Mouse (Mus musculus) adrenal gland, adult 18-20 months (tissue): ENCODE data around the gene Slc35e4. TPM values are rescaled to one million over a fixed set of nuclear protein-coding genes. Genes with fewer than 3 reads are reported as not detected.
"Not testable (repeated sequence)": the region's sequence is repeated elsewhere in the genome, so short reads cannot be mapped to it uniquely, and the experiment has no call there.

Source experiments
- DNase-seq, 2 experiments: peaks; one replicate each; pipeline ENCODE4 v3.0.0; 2021 to 2022; ENCODE audit warnings: low spot score in 2 of 2
- total RNA-seq, 2 experiments: library from RNA; stranded (reverse); gene quantifications; 1 replicate in 1 of 2; 2 replicates in 1 of 2; pipeline ENCODE4 v1.2.3; 2021

Slc35e4 gene
- total RNA-seq, 2 experiments from 2014 or later: 4.2 to 8.5 TPM

DNA sequence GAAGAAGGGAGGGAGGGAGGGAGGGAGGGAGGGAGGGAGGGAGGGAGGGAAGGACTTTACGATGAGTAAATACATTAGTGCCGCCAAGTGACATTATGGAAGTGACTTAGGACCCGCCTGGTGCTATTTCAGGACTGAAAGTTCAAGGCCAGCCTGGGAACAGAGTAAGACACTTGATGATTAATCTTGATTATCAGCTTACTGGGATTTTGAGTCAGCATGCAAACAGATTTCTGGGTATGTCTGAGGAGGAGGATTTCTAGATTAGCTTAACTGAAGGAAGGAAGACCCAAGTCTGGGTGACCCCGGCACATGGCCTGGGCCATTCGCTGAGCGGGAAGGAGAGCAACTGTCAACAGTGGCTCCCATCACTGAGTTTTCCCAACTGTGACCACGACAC lies 6.0 kb upstream of the Slc35e4 start:
- DNase-seq: no peak

DNA sequence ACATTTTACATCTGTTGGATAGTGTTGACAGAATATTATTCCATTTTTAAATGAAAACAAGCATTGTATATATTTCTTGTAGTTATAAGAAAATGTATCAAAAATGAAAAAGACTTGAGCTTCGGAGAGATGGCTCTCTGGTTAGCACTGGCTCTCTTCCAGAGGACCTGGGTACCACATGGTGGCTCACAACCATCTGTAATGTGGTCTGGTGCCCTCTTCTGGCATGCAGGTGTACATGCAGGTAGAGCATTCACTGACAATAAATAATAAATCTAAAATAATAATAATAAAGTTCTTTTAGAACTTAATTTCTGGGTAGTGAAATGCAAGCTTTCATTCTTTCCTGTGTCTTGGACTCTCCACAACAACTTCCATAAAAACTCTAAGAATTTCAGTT lies 4.3 kb upstream of the Slc35e4 start:
- no peak for DNase-seq

DNA sequence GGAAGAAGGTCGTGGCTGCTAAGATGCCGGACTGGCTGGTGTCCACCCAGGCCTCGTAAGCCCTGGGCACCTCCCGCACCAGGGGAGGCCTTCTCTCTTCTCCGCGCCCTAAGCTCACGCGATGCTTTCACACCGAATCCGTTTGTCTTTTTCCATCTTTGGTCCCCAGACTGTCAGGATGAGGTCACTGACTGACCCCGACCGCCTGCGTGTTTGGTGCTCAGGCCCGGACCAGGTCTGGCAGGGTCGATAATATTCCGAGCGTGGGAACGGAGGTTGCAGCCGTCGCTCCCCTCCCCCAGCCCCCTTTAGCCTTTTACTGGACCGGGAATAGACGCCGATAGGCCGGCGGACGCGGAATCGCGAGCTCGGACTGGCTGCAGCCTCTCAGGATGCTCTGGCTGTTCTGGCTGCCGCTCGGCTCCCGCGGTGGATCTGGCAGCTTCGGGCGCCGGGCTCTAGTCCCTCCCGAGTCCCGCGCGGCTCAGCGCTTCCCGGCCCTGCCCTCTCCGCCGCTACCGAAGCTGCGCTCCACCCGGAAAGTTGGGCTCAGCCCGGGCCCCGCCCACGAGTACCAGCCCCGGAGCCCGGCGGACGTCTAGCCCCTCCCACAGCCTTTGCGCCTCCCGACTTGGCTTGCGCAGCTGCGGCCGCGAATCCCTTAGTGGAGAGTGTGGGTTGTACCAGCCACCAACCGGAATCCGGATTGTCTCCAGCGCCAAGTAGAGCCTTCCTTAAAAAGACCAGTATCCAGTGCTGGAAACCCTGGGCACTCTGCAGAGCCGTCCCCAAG lies 952 bp downstream of the Slc35e4 start:
- DNase-seq: peak; percentile 91 to 92

DNA sequence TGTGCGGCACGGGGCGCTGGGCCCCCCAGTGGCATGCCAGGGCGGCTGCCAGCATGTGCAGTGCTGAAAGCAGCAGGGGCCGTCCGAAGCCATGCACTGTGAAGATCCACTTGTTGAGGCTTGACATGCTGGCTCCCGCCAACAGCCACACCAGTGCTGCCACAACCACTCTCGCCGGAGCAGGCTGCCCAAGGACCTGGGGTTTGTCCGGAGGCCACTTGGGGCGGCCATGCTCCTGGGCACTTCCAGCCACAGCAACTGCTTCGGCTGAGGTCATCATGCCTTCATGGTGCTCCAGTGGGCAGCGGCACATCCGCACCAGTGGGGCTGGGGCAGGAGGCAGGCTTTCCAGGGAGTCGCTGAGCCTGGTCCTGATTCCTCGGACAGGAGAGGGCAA lies 1.6 kb downstream of the Slc35e4 start:
- DNase-seq: peak in 1 of 2 experiments; percentile 37

DNA sequence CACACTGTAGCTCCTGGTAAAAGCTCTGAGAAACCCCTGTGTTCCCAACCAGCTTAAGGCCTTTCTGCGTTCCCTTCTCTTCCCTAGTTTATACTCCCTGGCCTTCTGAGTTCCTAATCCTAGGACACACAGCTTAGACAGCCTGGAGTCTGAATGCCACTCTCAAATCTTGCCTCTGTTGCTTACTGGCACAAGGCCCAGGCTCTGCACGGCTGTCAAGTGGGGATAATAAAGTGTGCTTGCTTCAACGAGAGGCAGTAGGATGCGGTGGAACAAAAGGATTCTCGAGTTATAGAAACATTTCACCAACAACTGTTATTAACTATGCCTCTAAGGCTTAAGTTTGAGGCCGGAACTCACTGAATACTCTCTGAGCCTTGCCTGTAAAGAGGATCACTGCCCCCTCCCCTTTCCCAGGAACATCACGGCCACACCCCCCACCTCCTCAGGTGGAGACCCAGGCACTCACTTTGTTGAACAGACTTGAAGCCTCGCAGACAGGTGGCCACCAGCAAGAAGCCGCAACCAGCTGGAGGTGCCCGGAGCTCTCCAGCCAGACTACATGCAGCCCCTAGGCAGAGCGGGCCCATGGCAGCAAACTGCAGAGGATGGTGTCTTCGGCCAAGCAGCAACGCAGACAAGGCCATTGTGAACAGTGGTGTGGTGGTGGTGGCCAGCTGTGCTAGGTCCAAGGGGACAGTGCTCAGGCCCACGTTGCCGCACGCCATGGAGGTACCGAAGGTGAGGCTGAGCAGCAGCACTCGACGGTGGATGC lies 2.2 kb downstream of the Slc35e4 start:
- DNase-seq: no peak

DNA sequence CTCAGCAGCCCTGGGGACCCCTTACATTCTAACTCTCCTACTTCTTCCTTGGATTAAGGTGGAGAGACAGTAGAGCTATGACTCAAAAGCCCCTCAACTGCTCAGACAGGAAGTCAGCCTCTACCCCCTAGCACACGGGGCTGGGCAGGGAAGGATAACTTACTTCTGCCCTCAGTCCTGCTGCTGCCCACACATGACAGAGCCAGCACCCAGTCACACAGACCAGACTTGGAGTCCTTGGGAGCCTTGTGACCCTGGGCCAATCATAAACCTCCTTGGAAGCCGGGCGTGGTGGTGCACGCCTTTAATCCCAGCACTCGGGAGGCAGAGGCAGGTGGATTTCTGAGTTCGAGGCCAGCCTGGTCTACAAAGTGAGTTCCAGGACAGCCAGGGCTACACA lies 3.0 kb downstream of the Slc35e4 start:
- not testable (repeated sequence) for DNase-seq

DNA sequence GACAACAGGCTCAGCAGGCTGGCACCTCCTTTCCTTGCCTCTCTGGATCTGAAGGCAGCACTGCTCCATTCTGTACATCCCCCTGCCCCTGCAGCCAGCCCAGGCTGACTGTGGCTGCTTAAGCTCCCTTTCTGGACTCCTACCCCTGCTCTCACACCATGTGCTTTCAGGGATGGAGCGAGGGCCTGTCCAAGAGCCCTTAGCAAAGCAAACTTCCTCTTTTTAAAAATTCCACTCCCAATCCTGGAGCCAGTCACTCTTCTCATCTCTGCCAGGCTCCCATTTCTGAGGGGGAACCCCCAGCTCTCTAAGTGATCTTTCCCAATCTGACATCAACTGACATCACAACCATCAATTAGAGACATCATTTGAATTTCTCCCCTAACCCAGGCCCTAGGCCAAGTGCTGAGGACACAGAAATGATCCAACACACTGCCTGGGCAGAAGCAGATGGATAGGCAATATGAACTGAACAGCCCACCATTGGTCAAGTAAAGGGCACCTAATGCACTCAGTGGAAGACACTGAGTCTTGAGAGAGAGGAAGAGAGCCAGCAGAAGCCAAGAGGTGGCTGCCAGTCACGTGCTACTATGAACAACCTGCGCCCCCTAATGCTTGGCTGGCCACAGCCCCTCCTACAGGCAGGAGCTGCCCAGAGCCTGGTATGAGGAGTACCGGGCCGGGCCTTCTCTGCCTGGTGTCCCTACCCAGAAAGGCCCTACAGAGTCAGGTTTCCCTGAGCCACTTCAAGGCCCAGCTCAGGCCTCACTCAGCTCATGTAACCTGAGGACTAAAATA lies 3.8 kb downstream of the Slc35e4 start:
- DNase-seq: no peak

DNA sequence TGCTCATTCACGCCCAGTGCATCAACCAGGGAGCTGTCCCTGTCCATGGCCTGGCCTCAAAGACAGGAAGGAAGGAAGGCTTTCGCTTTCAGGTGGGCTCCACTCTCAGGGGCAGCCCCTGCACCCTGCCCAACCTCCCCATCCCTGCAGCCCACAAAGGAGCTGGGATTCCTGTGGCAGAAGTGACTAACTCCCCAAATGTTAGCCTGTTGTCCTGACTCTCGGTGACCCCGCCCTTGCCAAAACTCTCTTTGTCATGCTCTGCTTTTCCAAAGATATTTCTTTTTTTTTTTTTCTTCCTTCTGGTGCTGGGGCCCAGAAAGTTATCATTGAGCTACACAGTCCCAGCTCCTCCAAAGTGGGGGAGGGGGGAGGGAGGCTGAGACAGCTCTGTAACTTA lies 5.2 kb downstream of the Slc35e4 start:
- no peak for DNase-seq

DNA sequence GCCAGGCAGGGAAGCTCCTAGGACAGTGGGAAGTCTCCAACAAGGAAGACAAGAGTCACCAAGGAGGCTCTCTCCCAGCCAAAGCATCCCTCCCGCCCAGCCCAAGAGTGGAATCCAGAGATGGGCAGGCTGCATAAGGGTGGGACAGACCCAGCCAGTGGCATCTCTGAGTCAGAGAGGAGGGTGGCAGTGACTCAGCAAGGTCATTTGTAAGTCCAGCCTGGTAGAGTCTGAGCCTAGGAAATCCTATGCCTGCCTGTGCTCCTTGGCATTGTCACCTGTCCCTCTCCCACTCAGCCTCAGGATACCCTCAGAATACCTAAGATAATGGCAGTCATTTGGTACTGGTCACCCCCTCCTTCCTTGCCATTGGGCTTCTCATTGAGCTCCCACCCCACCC lies 9.0 kb downstream of the Slc35e4 start:
- no peak for DNase-seq

DNA sequence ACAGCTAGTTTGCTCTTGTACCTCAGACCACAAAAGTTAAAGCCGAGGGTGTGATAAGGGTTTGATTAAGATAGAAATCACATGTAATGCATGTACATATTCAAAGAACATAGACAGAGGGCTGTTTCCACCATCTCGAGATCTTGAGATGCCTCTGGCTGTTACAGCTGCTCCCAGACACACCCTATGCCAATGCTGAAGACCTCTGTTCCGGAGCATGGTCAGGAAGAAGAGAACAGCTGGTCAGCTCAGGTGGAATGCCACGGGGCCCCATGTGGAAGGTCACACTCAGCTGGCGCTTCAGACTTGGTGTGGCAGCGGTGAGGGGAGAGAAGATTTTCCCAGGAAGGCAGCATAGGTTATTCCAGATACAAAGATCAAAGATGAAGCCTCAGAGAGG lies 9.8 kb downstream of the Slc35e4 start:
- no peak for DNase-seq

DNA sequence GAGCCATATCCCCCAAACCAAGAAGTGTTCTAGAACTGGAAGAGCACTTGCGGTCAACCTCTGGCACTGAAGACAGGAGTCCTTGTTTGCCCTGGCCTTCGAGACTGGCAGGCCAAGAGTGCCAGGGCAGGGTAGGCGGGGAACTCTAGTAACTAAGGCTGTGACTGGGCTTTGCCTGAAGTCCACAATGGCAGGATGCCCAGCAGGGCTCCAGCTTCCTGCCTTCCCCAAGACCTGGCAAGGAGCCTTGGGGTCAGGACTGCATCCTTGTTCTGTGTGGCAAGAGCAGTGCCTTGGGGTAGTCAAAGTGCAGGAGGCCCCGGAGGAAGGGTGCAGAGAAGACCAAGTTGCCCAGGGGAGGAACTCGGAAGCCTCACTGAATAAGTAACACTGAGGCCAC lies 11.4 kb downstream of the Slc35e4 start:
- peak in 1 of 2 experiments; percentile 60 for DNase-seq

DNA sequence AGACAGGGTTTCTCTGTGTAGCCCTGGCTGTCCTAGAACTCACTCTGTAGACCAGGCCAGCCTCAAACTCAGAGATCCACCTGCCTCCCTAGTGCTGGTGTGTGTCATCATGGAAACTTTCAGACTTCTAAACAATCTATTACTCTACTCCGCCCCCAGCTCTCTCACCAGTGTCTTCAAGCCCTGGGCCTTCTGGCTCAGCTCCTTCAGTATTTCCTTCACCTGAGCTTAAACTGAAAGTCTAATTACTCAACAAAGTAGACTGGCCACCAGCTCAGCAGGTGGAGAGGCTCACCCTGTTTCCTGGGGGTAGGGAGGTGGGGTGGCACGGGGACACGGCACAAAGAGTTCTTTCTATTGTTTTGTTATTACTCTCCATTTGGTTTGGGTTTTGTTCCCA lies 11.9 kb downstream of the Slc35e4 start:
- no peak for DNase-seq

DNA sequence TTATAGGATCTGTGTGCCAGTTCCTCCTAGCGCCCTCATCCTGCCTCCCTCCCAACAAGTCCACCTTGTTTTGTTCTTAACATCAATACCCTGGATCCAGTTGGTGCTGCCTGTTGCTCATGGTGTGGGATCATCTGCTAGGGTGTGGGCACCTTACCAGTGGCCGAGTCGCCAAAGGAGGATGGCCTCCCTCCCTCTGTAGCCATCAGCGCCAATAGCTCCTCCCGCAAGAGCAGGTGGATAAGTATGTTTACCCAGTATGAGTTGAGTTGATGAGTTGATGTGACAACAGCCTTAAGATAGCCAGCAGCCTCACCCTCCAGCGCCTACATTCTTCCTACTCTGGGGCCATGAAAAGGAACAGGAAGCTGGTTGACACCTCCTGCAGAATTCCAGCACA lies 14.2 kb downstream of the Slc35e4 start:
- no peak for DNase-seq

DNA sequence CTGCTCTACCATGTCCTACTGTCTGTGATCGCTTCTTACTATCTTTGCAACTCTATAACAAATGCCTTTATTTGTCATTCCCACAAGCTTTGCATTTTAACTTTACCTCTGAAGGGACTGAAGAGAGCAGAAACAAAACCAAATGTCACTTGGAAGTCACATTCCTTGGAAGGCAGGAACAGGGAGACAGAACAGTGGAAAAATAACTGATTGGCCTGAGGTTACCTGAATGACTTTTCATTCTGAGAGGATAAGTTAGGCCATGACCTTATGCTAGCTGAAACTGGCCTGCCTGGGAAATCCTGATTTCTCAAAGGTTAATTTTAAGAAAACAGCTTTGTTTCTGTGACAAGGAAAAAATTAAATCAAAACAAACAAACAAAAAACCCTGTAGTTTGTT lies 18.5 kb downstream of the Slc35e4 start:
- no peak for DNase-seq

DNA sequence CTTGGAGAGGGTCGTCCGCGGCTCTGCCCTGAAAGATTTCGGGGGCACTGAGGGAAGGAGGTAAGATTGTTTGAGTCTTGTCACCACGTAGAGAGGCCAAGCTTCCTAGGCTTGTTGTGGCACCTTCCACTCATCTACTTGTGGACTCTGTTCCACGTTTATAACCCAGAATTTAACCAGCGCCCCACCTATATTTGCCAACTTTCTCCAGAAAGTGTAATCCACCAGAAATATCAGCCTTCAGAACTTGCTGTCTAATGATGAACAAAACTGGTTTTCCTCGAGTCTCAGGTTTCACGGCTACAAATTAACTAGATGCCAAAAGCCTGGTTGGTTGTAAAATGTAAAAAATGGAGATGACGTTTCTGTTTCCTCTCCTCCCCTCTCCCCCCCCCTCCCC lies 19.0 kb downstream of the Slc35e4 start:
- DNase-seq: no peak

DNA sequence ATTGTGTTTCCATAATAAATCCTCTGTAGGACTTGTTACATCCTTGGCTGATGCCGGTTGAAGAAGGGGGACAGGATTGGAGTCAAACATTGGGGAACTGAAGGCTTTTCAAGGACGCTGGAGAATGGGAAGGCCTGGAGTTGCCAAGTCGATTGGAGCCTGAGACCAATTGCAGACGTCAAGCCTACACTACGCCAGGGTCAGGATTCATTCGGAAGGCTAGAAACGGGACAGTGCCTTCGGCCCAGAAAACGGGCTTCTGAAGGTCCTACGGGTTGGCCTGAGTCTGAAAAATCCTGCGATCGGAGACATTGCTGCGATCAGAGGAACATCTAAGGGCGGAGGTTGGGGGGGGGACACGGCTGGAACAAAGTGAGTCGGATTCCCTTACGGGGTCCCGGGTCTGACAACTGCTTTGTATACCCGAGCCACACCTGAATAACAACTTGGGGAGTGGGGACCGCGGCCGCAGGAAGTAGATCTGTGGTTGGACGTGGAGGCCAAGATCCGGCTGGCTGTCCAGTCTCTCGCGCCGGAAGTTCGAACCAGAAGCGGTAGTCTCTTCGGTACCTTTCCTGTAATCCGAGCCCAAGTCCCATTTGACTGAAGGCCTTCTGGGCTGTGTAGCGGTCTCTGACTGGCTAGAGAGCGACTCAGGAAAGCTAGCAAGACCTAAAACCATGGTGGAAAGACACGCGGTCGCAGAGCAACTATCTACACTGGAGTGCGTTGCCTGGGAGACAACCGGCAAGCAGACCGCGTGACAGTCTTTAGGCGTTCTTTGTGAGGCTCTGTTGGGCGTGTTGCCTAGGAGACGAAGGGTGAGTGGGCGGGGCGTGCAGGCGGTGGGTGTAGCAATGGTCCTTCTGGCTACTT lies 19.8 kb downstream of the Slc35e4 start, which contains the start of the genes 4921536K21Rik and Dusp18:
4921536K21Rik (minus strand) TSS at position 693 of the 876 bp plus-strand sequence.
Dusp18 (plus strand) TSS at position 835 of the 876 bp plus-strand sequence.
- peak; percentile 88 to 91 for DNase-seq

DNA sequence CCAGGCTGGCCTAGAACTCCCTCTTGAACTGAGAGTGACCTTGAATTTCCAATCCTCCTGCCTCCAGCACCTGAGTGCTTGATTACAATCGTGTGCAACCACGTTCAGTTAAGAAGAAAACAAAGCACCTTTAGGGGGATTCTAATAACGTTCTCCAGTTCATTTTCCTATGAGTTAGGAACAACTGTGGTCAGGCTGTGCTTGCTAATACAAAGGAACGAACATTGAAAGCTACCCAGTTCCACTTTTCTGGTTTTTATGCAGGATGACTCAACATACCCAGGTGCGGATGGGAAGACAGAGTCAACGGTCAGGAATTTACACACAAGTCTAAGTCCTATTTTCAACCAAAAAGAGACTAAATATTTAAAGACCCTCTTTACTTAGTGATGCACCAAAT lies 20.5 kb downstream of the Slc35e4 start:
- no peak for DNase-seq

DNA sequence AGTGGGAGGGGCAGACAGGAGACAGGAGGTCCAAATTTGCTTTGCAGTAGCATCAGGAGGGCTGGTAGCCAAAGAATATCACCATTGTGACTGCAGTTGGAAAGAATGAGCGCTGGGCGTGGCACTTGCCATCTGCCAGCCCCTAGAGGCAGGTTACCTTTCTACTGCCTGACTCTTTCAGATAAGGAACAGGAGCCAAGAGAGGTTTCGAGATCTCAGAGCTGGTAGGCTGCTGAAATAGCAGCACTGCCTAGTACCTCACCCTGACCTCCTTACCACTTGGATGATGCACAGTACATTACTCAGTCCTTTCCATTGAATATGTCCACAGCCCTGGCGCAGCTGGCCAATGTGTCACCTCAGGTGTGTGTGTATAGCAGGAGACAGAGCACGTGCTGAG lies 27.1 kb downstream of the Slc35e4 start:
- DNase-seq: no peak

DNA sequence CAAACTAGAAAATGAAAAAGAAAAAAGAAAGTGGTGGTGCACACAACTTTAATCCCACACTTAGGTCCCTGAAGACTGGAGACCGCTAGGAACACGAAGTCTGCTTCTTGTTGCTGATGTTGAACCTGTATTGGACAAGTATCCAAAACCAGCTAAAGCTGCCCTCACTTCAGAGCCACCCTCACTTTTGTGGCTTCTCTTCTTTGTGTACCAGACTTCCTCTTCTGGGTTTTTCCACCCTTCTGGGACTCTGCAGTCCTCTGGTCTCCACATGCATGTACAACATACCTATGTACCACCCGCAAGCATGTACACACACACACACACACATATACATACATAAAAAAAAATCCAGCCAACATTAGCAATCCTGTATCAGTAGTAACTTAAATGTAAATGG lies 30.8 kb downstream of the Slc35e4 start:
- no peak for DNase-seq

DNA sequence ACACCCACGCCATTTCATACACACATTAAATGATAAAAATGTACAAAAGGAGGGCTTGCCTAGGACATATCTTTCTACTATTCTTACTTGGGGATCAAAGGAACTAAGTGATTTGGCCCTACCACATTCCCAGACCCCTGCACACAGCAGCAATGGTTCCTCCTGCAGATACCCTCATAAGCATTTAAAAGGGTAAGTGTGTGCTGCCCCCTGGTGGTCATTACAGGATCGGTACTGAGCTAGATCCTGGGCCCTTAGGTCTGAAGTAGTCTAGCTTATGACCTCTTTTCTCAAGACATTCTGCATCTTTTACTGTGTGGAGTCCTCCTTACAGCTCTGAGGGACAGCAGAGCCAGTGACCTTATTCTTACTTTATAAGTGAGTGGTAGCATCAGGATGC lies 34.6 kb downstream of the Slc35e4 start:
- peak; percentile 68 to 76 for DNase-seq

DNA sequence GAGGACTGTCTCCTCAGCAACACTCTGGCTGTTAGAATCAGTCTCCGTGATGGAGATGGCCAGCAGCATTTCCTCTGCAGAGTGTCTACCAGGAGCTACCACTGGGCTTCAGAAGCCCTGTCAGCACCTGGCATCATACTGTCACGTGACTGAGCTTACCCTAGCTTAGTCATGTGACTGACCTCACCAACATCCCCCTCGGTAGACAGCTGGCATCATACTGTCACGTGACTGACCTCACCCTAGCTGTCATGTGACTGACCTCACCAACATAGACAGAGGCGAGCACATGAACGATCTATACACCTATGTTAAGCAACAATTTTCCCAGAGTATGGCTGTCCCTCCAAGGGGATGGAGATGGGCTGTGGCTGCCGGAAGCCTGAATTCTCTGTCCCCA lies 35.8 kb downstream of the Slc35e4 start:
- no peak for DNase-seq
